Mouse (Mus musculus): ENCODE measurements around the gene Gramd1b. TPM values are rescaled to one million over a fixed set of nuclear protein-coding genes. Genes with fewer than 3 reads are reported as not detected.

The Gramd1b gene
- total RNA-seq, 2 experiments from 2014 or later = 6.6 to 8.8 TPM

GRCm38 (mm10) chr9:40345493-40346231, 185.5 kb downstream of the Gramd1b start:
- intact Hi-C loops (cut with DNase I) = loop anchor here (5.0 kb wide), 1 partner anchor 47 kb away; no protein-coding TSS in a partner anchor
- no peak for DNase-seq

- intact Hi-C loops (cut with DNase I) = loop anchor here (5.0 kb wide), 1 partner anchor 47 kb away; no protein-coding TSS in a partner anchor
- no peak for DNase-seq
Measured at GRCm38 (mm10) chr9:40344801-40345492, 186.2 kb downstream of the Gramd1b start.

GRCm38 (mm10) chr9:40343828-40344227, 187.4 kb downstream of the Gramd1b start:
- intact Hi-C loops (cut with DNase I) = no loop called here
- no peak for DNase-seq

DNA sequence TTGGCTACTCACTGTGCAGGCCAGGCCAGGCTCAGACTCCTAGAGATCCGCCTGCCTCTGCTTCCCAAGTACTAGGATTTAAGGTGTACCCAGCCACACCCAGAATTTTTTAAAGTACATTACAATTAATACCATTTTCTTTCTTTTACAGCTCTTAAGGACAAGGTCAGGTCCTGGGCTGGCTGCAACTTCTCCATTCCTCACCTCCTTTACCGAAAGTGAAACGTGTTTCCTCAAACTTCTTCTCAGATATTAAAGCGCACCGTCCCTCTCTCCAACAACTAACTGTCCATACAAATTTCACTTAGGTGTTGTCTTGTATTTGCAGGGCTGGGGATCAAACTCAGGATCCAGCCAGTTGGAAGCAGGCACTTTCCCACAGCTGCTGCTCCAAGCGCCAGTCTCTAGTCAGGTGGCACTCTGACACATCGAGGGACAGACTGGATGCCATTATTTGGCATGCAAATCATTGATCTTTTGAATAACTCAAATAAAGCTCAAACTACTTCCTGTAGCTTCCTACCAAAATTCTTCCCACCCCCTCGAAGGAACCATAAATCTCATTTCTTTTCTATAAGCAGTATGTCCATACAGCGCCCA, 188.0 kb downstream of the Gramd1b start:
- intact Hi-C loops (cut with DNase I) = no loop called here
- no peak for DNase-seq

DNA sequence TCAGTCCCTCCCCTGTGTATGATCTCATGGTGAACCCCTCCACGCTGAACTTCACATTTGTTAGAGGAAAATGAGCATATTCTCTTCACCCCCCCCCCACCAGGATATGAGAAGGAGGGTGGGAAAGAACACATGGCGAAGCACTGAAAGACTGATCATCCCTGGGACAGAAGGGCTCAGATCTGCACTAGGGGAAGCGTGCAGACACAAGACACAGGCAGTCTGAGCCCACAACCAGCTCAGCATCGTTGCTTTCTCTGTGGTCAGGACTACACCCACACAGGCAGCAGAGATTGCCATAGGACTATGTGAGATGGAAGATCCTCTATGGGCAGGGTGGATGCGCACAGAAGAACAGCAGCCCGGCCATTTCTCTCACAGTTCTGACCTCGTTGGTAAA, 189.1 kb downstream of the Gramd1b start:
- intact Hi-C loops (cut with DNase I) = no loop called here
- no peak for DNase-seq

DNA sequence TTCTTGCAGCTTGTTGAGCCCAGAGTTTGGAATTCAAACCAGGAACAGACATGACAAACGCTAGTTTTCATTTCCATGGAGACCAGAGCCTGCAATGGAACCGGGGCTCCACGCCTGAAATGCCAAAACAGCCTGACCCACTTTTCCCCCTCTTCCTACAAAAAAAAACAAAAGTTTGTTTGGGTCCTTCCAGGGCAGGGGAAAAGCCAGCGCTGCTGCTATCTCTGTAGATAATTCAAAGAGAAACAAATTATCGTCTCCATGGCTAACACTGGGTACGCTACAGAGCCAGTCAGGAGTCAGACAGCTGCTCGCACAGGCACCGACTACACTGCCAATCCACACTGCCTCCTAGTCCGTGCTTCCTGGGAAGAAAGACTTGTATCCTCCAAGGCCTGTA, 191.6 kb downstream of the Gramd1b start:
- DNase-seq = no peak
- intact Hi-C loops (cut with DNase I) = no loop called here

DNA sequence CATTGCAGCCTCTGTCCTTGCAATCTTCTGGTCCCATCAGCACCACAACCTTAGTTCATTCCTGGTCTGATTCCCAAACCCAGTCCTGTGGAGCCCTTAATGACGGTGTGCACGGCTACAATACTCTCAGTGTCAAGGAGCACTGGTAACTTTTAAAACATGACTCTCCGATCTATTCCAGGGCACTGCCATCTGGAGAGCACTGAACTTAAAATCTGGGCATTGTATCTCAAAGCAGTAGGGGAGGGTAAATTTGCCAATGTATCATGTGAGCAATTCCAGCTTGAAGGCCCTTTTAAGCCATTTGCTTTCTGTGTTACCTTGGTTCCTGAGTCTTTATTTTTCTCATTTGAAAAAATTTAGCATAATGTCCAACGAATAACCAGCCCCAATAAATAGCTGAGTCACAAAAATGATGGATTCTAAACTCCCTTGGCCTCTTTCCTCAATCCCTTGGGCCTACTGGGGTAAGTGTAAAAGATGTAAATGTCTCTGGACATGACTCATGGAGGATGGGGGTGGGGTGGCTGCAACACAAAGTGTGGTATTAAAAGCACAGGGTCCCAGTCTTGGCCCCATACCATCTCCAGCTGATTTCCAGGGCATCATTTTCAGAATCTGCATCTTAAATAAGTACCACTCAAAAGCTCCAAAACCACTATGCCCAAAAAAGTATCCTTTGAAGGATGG, 193.9 kb downstream of the Gramd1b start:
- no peak for DNase-seq

GRCm38 (mm10) chr9:40336701-40337100, 194.5 kb downstream of the Gramd1b start:
- intact Hi-C loops (cut with DNase I) = no loop called here
- no peak for DNase-seq

More for the DNA sequence above, 193.9 kb downstream of the Gramd1b start:
- intact Hi-C loops (cut with DNase I) = no loop called here

DNA sequence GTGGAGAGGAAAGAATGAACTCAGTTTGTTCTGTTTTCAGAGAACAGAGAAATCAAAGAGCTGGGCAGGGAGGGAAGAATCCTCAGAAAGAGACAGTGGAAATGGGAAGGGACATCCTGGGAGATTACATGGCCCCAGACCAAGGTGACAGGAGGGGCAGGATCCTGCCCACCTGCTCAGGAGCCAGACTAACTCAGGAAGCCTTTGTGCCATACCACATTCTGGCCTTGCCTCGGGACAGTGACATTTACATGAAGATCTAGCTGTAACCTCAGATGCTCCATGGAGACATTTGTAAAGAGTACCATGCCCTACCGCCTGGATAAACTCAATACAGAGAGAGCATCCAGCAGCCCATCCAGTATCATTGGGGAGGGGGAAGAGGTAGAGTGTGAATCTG, 196.6 kb downstream of the Gramd1b start:
- DNase-seq = no peak
- intact Hi-C loops (cut with DNase I) = no loop called here

DNA sequence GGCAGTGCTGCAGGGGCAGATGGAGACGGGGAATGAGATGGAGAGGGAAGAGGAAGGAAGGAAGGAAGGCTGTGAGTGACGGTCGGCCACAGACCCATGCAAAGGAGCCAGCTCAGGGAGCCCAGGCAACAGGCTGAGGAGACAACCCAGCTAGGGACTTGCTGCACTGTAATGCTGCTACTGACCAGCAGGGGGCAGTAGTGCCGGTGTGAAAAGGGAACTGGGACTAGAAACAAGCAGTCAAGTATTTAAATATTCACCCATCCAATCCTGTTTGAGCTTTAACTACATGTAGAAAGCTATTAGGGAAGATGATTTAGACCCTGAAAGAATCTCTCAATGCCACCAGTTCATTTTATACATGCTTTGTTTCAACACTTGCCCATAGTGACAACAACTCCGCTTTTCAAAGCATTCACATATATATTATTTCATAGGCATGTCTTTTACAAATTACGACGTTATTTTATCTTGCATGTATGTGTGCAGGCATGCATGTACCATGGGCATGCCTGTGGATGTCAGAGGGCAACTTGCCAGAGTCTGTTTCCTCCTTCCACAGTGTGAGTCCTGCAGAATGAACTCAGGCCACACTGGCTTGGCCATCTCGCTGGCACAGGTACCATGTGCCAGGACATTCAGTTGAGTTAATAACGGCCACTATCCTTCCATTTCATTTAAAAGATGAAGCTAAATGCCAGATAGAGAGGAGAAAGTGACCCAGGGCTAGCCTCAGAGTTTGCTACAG, 197.4 kb downstream of the Gramd1b start:
- DNase-seq = peak; percentile 53 to 68
- intact Hi-C loops (cut with DNase I) = no loop called here

DNA sequence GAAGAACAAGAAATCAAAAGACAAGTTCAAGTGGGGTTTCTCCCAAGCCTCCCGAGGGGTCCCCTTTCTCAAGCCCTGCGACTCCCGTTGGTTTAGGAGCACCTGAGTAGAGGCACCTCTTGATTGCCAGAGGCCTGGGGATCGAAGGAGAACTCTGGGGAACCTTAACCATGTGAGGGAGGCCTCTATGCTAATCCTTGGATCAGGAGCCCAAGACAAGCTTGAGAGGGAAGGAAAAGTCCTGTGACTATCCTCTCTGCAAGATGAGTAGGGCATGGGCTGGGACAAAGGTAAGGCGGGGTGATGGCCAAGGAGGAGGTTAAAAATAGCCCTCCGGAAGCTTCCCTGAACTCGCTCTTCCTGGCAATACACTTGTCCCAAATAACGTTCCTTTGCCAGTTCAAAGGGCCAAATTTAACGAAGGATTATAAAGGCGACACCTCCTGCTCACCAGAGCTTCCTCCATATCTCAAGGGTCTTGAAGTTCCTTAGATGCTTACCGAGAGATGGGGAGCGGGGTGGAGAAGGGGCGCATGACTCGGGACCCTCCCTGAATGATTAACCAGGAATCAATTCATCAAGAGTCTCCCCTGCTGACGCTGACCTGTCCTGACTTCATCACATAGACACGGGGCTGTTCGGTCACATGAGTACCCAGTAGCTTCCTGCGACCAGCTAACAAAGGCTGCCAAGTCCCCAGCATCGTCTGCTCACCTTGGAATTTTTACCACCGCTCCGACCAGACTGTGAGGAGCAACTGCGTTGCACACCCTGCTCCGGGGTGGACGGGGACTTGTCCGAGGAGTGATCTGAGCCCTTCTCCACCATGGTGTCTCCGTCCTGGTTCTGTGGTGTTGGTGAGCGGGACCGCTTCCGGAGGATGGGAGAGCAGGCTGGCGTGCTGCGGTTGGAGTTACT, 198.2 kb downstream of the Gramd1b start:
- no peak for DNase-seq
- intact Hi-C loops (cut with DNase I) = no loop called here

DNA sequence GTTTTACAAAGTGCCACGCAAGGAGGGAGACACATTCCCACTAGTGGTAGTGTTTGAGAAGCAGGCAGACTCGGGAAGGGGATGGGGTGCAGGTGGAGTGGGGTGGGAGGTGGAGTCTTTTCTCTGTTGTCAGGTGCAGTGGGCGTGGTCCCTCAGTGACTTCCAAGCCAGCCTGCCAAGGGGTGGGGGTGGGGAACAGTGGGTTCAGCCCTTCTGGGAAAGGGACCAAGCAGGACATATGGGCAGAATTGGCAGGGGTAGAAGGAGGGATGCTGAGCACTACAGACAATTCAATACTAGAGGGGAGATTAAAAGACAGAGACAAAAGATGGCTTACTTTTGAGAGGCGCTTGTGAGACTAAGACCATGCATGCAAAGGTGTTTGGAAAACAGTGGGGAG, 198.9 kb downstream of the Gramd1b start:
- DNase-seq = no peak
- intact Hi-C loops (cut with DNase I) = no loop called here

DNA sequence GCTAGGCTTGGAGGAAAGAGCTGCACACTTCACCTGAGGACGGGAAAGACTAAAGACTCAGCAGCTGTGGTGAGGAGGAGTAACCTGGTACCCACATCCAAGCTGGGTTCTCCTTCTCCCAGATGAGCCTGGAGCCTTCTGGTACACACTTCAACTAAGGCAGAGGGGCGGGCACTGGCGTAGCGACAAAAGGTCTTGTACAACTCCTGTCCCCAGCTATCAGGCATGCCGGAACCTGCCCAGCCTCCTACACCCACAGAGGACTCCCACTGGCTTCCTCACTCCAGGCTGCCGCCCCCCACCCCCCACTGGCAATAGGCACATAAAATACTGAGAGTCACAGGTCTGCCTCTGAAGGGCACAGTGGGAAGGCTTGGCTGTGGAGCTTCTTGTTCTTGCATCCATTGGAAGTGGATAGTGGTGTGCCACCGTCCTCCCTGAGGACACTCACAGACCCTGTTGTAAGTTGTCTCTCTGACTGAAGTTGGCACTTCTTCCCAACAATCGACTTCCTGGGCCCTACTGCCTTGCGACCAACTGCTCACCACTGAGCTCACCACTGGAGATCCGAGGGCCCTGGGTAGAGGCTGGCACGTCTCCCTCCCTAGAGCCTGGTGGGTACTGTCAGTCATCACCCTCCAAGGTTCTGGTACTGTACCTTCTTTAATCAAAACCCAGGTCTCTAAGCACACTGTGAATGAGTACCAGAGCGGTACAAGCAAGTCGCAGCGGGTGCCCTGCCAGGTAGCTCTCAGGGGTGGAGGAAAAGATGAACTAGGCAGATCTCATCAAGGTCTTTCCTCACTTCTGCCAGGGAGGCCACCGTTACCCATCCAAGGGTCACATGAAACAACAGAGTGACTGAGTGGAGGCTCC, 199.5 kb downstream of the Gramd1b start:
- DNase-seq = no peak
- intact Hi-C loops (cut with DNase I) = loop anchor here (1.0 kb wide), 1 partner anchor 107 kb away; no protein-coding TSS in a partner anchor

DNA sequence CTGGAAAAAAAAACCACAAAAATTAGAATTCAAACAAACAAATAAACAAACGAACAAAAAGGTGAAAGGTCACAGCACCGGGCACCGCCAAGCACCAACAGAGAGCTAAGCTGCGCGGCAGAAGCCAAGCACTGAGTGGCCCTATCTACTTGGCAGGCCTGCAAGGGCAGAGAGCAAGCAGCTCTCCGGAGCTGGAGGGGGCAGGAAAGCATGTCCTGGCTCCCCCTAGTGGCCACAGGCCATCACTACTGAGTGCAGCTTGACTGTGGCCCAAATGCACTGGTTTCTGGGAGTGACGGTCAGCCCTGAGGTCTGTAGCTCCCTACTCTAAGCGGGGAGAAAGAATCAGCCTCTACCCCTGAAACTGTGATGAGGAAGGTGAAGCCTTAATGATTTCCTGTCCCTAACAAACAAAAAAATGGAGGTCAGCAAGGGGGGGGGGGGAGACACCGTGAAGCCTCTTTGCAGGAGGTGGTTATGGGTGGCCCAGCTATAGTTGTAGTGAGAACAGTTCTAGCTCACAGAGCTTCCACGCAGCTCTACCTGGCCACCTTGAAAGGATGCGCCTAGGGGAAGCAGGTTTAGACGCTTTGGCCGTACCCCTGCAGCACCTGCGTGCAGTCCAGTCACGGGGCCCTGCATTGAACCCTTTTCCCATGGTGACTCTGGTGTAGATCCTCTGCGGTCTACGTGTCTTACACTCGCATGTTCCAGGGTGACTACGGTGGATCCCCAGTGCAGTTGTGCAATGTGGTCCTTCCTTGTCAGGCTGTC, 200.4 kb downstream of the Gramd1b start:
- DNase-seq = peak; percentile 85 to 87
- intact Hi-C loops (cut with DNase I) = loop anchor here (1.0 kb wide), 1 partner anchor 106 kb away; no protein-coding TSS in a partner anchor

DNA sequence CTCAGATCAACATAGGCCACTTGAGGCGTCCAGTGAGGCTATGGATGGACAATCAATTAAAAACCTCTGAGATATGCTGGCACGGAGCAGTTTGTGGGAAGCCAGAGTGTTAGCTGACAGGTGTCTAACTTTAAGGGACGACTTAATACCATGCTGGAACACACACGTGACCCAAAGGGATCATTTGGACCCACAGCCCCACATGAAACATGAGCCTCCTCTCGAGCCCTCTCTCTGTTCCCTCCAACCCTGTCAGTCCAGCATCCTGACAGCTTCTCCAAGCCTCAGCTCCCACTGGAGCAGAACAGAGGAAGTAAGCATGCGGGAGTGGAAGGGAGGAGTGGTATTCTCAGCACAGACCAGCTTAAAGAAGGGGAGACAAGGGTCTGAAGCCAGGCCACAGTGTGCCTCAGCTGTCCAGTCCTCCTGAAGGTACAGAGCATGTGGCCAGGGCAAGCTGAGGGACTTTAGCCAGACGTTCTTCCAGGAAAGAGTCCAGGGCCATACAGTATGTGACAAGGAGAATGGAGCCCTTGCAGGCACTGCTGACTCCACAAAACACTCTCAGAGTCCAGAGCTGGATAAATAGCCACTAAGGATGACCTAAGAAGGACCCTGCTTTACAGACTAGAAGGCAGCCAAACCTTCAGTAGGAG, 204.8 kb downstream of the Gramd1b start:
- intact Hi-C loops (cut with DNase I) = no loop called here
- DNase-seq = no peak

GRCm38 (mm10) chr9:40324826-40325225, 206.4 kb downstream of the Gramd1b start:
- peak; percentile 38 to 47 for DNase-seq
- intact Hi-C loops (cut with DNase I) = no loop called here

Measured in gastrocnemius, postnatal 36 days (tissue).